Mouse (Mus musculus) myocyte (in vitro differentiated cells): ENCODE measurements around the gene Nr1d1. TPM values are rescaled to one million over a fixed set of nuclear protein-coding genes. Genes with fewer than 3 reads are reported as not detected.

ENCODE experiments used
- H3K27me3 ChIP-seq: one replicate; pipeline ENCODE4 v1.6.1; 2011; ENCODE audit not compliant: control insufficient read depth, insufficient read depth, insufficient read length
- H3K36me3 ChIP-seq: one replicate; pipeline ENCODE4 v1.6.1; 2011; ENCODE audit not compliant: control insufficient read depth, insufficient read depth
- H3K4me2 ChIP-seq: one replicate; pipeline ENCODE4 v1.6.1; 2011; ENCODE audit warnings: low read depth, control low read depth
- H3K4me3 ChIP-seq: one replicate; pipeline ENCODE4 v1.5.1; 2011; ENCODE audit warnings: mild to moderate bottlenecking, control low read depth, moderate library complexity
- H3K79me2 ChIP-seq: one replicate; pipeline ENCODE4 v1.6.1; 2011; ENCODE audit not compliant: control insufficient read depth, insufficient read depth
- H3ac ChIP-seq: one replicate; pipeline ENCODE4 v1.6.1; 2011; ENCODE audit not compliant: control insufficient read depth, insufficient read length
- CEBPB ChIP-seq: IDR thresholded peaks from 2 replicates; pipeline ENCODE4 v1.6.1; 2011; ENCODE audit warnings: mild to moderate bottlenecking, moderate library complexity; ENCODE audit not compliant: poor library complexity, insufficient read depth, severe bottlenecking
- E2F4 ChIP-seq: IDR thresholded peaks from one replicate; pipeline ENCODE4 v1.6.1; 2011; ENCODE audit warnings: mild to moderate bottlenecking, control low read depth, moderate library complexity; ENCODE audit not compliant: insufficient read depth
- MAX ChIP-seq: IDR thresholded peaks from one replicate; pipeline ENCODE4 v1.6.1; 2011; ENCODE audit warnings: low read depth, mild to moderate bottlenecking, control low read depth
- MYOD1 ChIP-seq, 3 experiments: IDR thresholded peaks; one replicate each; pipeline ENCODE4 v1.6.1; 2011; ENCODE audit warnings: control low read depth in 2 of 3, low read depth in 2 of 3, mild to moderate bottlenecking in 2 of 3, moderate library complexity in 1 of 3; ENCODE audit not compliant: insufficient read length in 2 of 3, control insufficient read depth in 1 of 3
- MYOG ChIP-seq, 3 experiments: IDR thresholded peaks; one replicate each; pipeline ENCODE4 v1.6.1; 2011; ENCODE audit warnings: control low read depth in 2 of 3, low read depth in 2 of 3, mild to moderate bottlenecking in 2 of 3; ENCODE audit not compliant: insufficient read length in 2 of 3, control insufficient read depth in 1 of 3, insufficient read depth in 1 of 3
- POLR2A ChIP-seq: IDR thresholded peaks from one replicate; pipeline ENCODE4 v1.6.1; 2011; ENCODE audit warnings: low read depth, mild to moderate bottlenecking, control low read depth, moderate library complexity; ENCODE audit not compliant: insufficient read length
- POLR2AphosphoS2 ChIP-seq: IDR thresholded peaks from one replicate; pipeline ENCODE4 v1.6.1; 2011; ENCODE audit warnings: low read depth, control low read depth; ENCODE audit not compliant: insufficient read length
- REST ChIP-seq: IDR thresholded peaks from one replicate; pipeline ENCODE4 v1.6.1; 2011; ENCODE audit warnings: mild to moderate bottlenecking, control low read depth, moderate library complexity; ENCODE audit not compliant: insufficient read depth, insufficient read length
- SRF ChIP-seq: IDR thresholded peaks from one replicate; pipeline ENCODE4 v1.6.1; 2011; ENCODE audit warnings: low read depth; ENCODE audit not compliant: control insufficient read depth, insufficient read length
- TCF12 ChIP-seq: IDR thresholded peaks from one replicate; pipeline ENCODE4 v1.6.1; 2011; ENCODE audit warnings: mild to moderate bottlenecking, control low read depth; ENCODE audit not compliant: poor library complexity, insufficient read depth, severe bottlenecking
- TCF3 ChIP-seq: IDR thresholded peaks from one replicate; pipeline ENCODE4 v1.6.1; 2011; ENCODE audit warnings: low read depth, control low read depth; ENCODE audit not compliant: insufficient read length
- USF1 ChIP-seq: IDR thresholded peaks from one replicate; pipeline ENCODE4 v1.6.1; 2011; ENCODE audit warnings: low read depth, mild to moderate bottlenecking, control low read depth, moderate library complexity
- polyA plus RNA-seq: library from polyadenylated mRNA; unstranded; fragments of >200 nt; fragmentation: generic; extraction: Trizol; gene quantifications from one replicate; pipeline ENCODE4 v1.2.1, GENCODE M21; 2012; ENCODE audit warnings: missing spikeins

Nr1d1 gene
- polyA plus RNA-seq, 1 experiment, result 49.1 TPM

GRCm38 (mm10) chr11:98720756-98721155 is 54.4 kb downstream of the Nr1d1 start:
- no peaks in the 10 kb centered on the region for H3K36me3 ChIP-seq
- TF ChIP-seq POLR2A (no peak), REST (no peak), E2F4 (no peak), MYOG (IDR thresholded peaks at IDR 0.05; ENCODE audit: control insufficient read depth in 1 of 3, insufficient read depth in 1 of 3, insufficient read length in 2 of 3, low read depth in 2 of 3) (no peak), MAX (no peak), MYOD1 (IDR thresholded peaks at IDR 0.05; ENCODE audit: control insufficient read depth in 1 of 3, insufficient read length in 2 of 3, low read depth in 2 of 3) (no peak), TCF12 (no peak), POLR2AphosphoS2 (no peak), SRF (no peak), TCF3 (no peak), CEBPB (no peak), USF1 (no peak)
- no peaks in the 10 kb centered on the region for H3K79me2 ChIP-seq
- no peak overlapping the region for H3K4me2 ChIP-seq
- H3ac ChIP-seq, result no peak overlapping the region
- no peak overlapping the region for H3K4me3 ChIP-seq
- no peaks in the 10 kb centered on the region for H3K27me3 ChIP-seq

Other genes starting within 250 kb of the Nr1d1 start
- not detected for gene Ikzf3, start 229.3 kb downstream of the Nr1d1 start, polyA plus RNA-seq
- gene Zpbp2, start 224.2 kb downstream of the Nr1d1 start, polyA plus RNA-seq, result not detected
- gene Ormdl3, start 188.0 kb downstream of the Nr1d1 start, polyA plus RNA-seq, result 43.5 TPM
- gene Lrrc3c, start 177.0 kb downstream of the Nr1d1 start, polyA plus RNA-seq, result not detected
- 0.44 TPM for gene Gm12355, start 149.7 kb downstream of the Nr1d1 start, polyA plus RNA-seq
- not detected for gene Gsdma3, start 149.0 kb downstream of the Nr1d1 start, polyA plus RNA-seq
- not detected for gene Gsdma2, start 128.6 kb downstream of the Nr1d1 start, polyA plus RNA-seq
- 0.04 TPM for gene Gsdma, start 111.0 kb downstream of the Nr1d1 start, polyA plus RNA-seq
- 250 TPM for gene Psmd3, start 92.8 kb downstream of the Nr1d1 start, polyA plus RNA-seq
- gene Csf3, start 74.1 kb downstream of the Nr1d1 start, polyA plus RNA-seq, result not detected
- 32.5 TPM for gene Med24, start 45.9 kb downstream of the Nr1d1 start, polyA plus RNA-seq
- 68.9 TPM for gene Thra, start 34.7 kb downstream of the Nr1d1 start, polyA plus RNA-seq
- gene Msl1, start 20.2 kb upstream of the Nr1d1 start, polyA plus RNA-seq, result 35.6 TPM
- gene Casc3, start 29.6 kb upstream of the Nr1d1 start, polyA plus RNA-seq, result 22.1 TPM
- 3.5 TPM for gene Rapgefl1, start 61.5 kb upstream of the Nr1d1 start, polyA plus RNA-seq
- gene Wipf2, start 88.3 kb upstream of the Nr1d1 start, polyA plus RNA-seq, result 5.3 TPM
- 2.6 TPM for gene Cdc6, start 132.5 kb upstream of the Nr1d1 start, polyA plus RNA-seq
- gene Rara, start 152.5 kb upstream of the Nr1d1 start, polyA plus RNA-seq, result 27.3 TPM
- 0.05 TPM for gene Gjd3, start 207.7 kb upstream of the Nr1d1 start, polyA plus RNA-seq
- gene Top2a, start 248.9 kb upstream of the Nr1d1 start, polyA plus RNA-seq, result 39.9 TPM